Mouse (Mus musculus) embryonic facial prominence, embryonic 14.5 days (tissue): Measurements from ENCODE around the gene Prkcg. TPM values are rescaled to one million over a fixed set of nuclear protein-coding genes. Genes with fewer than 3 reads are reported as not detected.
"Not testable (repeated sequence)": the region's sequence is repeated elsewhere in the genome, so short reads cannot be mapped to it uniquely, and the experiment has no call there.

Experiments used
- ATAC-seq: fragments of 200-750 bp; cut with Nextera tagmentation; 2 replicates; pipeline ENCODE4 v1.8.0; 2017; ENCODE audit warnings: low read depth, moderate number of reproducible peaks, moderate TSS enrichment
- DNase-seq: peaks from one replicate; pipeline ENCODE4 v3.0.0-alpha.2; 2015; ENCODE audit warnings: low spot score
- H3K27ac ChIP-seq: fragments of 300-500 bp; sonication (generic); replicated peaks from 2 replicates; pipeline ENCODE4 v1.5.1; 2014; ENCODE audit warnings: low read depth, mild to moderate bottlenecking, low read length, moderate library complexity
- H3K27me3 ChIP-seq: fragments of 300-500 bp; sonication (generic); replicated peaks from 2 replicates; pipeline ENCODE4 v1.6.1; 2014; ENCODE audit warnings: low read length; ENCODE audit not compliant: control insufficient read depth, insufficient read depth
- H3K36me3 ChIP-seq: fragments of 300-500 bp; sonication (generic); 2 replicates; pipeline ENCODE4 v1.6.1; 2014; ENCODE audit warnings: low read length, mixed read lengths; ENCODE audit not compliant: control insufficient read depth, insufficient read depth
- H3K4me1 ChIP-seq: fragments of 300-500 bp; sonication (generic); 2 replicates; pipeline ENCODE4 v1.6.1; 2014; ENCODE audit warnings: antibody characterized with exemption, low read length; ENCODE audit not compliant: control insufficient read depth, insufficient read depth
- H3K4me2 ChIP-seq: fragments of 300-500 bp; sonication (generic); 2 replicates; pipeline ENCODE4 v1.6.1; 2014; ENCODE audit warnings: low read depth, mild to moderate bottlenecking, low read length, moderate library complexity, mixed read lengths
- H3K4me3 ChIP-seq: fragments of 300-500 bp; sonication (generic); 2 replicates; pipeline ENCODE4 v1.5.1; 2014; ENCODE audit warnings: low read depth, mild to moderate bottlenecking, low read length
- H3K9ac ChIP-seq: fragments of 300-500 bp; sonication (generic); 2 replicates; pipeline ENCODE4 v1.6.1; 2014; ENCODE audit warnings: low read depth, mild to moderate bottlenecking, low read length, moderate library complexity, mixed read lengths
- H3K9me3 ChIP-seq: fragments of 300-500 bp; sonication (generic); 2 replicates; pipeline ENCODE4 v1.6.1; 2016; ENCODE audit warnings: low read length; ENCODE audit not compliant: control insufficient read depth
- WGBS: fragments of 180-500 bp; shearing (Covaris S2); extraction: QIAGEN DNeasy Blood & Tissue Kit; methylation state at CpG from one replicate; pipeline ENCODE4 v1.1.7; 2014; 5-methylcytosine and 5-hydroxymethylcytosine counted together
- polyA plus RNA-seq: library from polyadenylated mRNA; unstranded; fragments of >200 nt; fragmentation: Nextera tagmentation; extraction: Ambion mirVana; gene quantifications from 2 replicates; pipeline ENCODE4 v1.2.1, GENCODE M21; 2014

Gene Prkcg
- polyA plus RNA-seq, 1 experiment from 2014 or later = 0.15 TPM

DNA sequence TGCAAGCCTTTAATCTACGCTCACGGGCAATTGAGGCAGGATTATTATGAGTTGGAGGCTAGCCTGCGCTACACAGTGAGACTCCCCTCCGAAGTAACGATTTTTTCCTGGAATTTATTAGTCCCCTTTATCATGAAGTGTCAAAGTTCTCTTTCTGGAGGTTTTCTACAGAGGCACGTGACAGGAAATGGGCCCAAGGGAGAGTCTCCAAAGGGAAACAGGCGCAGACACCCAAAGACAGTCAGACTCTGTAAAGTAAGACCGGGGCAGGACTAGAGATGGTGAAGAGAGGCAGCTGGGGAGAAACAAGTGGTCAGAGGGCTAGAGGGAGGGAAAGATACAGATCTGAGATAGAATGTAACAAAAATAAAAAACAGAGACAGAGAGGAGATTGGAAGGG lies 21.1 kb upstream of the Prkcg start:
- Histone ChIP-seq H3K36me3 (no peaks in the 10 kb centered on the region), H3K9me3 (no peaks in the 10 kb centered on the region)
- 72% methylated on average over 8 of the region's 8 CpGs for WGBS

GRCm38 (mm10) chr7:3268291-3268690 lies 20.7 kb upstream of the Prkcg start:
- no peak for DNase-seq
- Histone ChIP-seq H3K4me1 (no peaks in the 10 kb centered on the region), H3K9ac (no peak overlapping the region), H3K36me3 (no peaks in the 10 kb centered on the region), H3K4me3 (no peak overlapping the region), H3K9me3 (no peaks in the 10 kb centered on the region), H3K4me2 (no peak overlapping the region), H3K27me3 (peaks cover 15% of the 10 kb centered on the region), H3K27ac (no peak overlapping the region)
- ATAC-seq = no peak
- 19% methylated on average over 3 of the region's 3 CpGs for WGBS

More for the DNA sequence above, 21.1 kb upstream of the Prkcg start:
- DNase-seq (no peak), ATAC-seq (no peak)
- Histone ChIP-seq H3K27ac (no peak overlapping the region), H3K4me1 (no peaks in the 10 kb centered on the region), H3K4me2 (no peak overlapping the region), H3K4me3 (no peak overlapping the region), H3K9ac (no peak overlapping the region), H3K27me3 (peaks cover 15% of the 10 kb centered on the region)

DNA sequence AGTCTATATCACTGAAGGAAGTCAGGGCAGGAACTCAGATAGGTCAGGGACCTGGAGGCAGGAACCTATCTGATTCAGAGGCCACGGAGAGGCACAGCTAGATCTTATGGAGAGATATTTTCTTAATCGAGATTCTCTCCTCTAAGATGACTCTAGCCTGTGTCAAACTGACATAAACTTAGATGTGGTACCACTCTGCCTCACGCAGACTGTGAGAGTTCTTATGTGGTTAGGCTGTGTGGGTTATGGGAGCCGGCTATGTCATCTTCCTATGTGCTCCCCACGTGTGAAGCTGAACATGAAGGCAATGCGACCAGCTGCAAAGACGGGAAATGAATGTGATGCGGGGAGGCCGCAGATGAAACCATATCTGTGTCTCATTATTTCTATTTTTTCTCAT lies 16.8 kb upstream of the Prkcg start:
- DNase-seq (no peak), ATAC-seq (no peak)
- Histone ChIP-seq H3K4me1 (no peaks in the 10 kb centered on the region), H3K27me3 (no peaks in the 10 kb centered on the region), H3K4me3 (no peak overlapping the region), H3K27ac (no peak overlapping the region), H3K9ac (no peak overlapping the region), H3K9me3 (no peaks in the 10 kb centered on the region), H3K36me3 (no peaks in the 10 kb centered on the region), H3K4me2 (no peak overlapping the region)
- 80% methylated on average over 9 of the region's 9 CpGs for WGBS

- Histone ChIP-seq H3K9ac (no peak overlapping the region), H3K4me1 (no peaks in the 10 kb centered on the region), H3K36me3 (no peaks in the 10 kb centered on the region), H3K9me3 (no peaks in the 10 kb centered on the region), H3K4me2 (no peak overlapping the region), H3K27me3 (no peaks in the 10 kb centered on the region), H3K27ac (0 out of 2 replicates have a peak overlapping the region, but pooled peaks have one; percentile 39), H3K4me3 (no peak overlapping the region)
- ATAC-seq (peak; percentile 41; the same call in 1 of the 2 replicates), DNase-seq (peak; percentile 60)
- 48% methylated on average over 6 of the region's 6 CpGs for WGBS
Measured at GRCm38 (mm10) chr7:3275455-3276170, 13.4 kb upstream of the Prkcg start.

DNA sequence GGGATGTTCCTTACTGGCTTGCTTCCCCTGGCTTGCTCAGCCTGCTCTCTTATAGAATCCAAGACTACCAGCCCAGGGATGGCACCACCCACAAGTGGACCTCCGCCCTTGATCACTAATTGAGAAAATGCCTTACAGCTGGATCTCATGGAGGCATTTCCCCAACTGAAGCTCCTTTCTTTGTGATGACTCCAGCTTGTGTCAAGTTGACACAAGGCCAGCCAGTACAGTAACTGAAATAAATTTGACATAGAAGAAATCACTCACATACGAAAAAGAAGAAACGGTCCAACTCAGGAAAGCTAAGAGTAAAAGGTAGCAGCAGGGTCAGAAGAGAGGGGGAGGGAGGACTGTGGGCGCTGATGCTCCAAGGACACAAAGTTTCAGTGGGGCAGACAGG lies 12.2 kb upstream of the Prkcg start:
- H3K4me1 ChIP-seq, H3K4me2 ChIP-seq, DNase-seq, H3K9me3 ChIP-seq, ATAC-seq, H3K27me3 ChIP-seq, H3K4me3 ChIP-seq, H3K36me3 ChIP-seq, H3K9ac ChIP-seq, H3K27ac ChIP-seq: not testable (repeated sequence)
- WGBS = 31% methylated on average over 4 of the region's 4 CpGs

DNA sequence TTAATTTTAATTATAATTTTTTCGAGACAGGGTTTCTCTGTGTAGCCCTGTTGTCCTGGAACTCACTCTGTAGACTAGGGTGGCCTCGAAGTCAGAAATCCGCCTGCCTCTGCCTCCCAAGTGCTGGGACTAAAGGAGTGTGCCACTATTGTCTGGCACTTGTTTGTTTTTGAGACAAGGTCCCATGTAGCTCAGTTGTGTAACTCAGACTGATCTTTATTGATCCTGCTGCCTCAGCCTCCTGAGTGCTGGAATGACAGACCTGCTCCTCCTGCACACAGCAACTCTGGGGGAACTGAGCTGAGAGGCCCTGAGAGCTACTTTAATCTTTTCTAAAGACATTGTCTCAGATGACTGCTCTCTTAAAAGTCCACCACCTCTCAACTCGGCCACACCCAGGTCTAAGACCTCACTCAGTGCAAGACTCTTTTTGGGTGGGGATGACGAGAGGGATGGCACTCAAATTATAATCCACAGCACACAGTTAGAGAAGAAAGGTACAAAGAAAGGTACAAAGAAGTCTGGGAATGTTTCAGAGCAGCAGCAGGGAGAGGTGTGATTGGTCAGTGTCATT lies 8.8 kb upstream of the Prkcg start:
- 71% methylated on average over 5 of the region's 5 CpGs for WGBS

GRCm38 (mm10) chr7:3280654-3281153 lies 8.3 kb upstream of the Prkcg start:
- Histone ChIP-seq H3K4me3 (no peak overlapping the region), H3K9me3 (no peaks in the 10 kb centered on the region), H3K4me1 (no peaks in the 10 kb centered on the region), H3K27ac (no peak overlapping the region; the same call in 1 of the 2 replicates), H3K27me3 (no peaks in the 10 kb centered on the region), H3K9ac (no peak overlapping the region), H3K36me3 (no peaks in the 10 kb centered on the region), H3K4me2 (no peak overlapping the region)
- ATAC-seq (no peak), DNase-seq (no peak)
- 37% methylated on average over 8 of the region's 8 CpGs for WGBS

More for the DNA sequence above, 8.8 kb upstream of the Prkcg start:
- DNase-seq (no peak), ATAC-seq (no peak)
- no peaks in the 10 kb centered on the region for H3K36me3 ChIP-seq
- no peak overlapping the region; the same call in 1 of the 2 replicates for H3K27ac ChIP-seq
- H3K9me3 ChIP-seq = no peaks in the 10 kb centered on the region
- no peak overlapping the region for H3K4me3 ChIP-seq
- H3K27me3 ChIP-seq = no peaks in the 10 kb centered on the region
- H3K9ac ChIP-seq = no peak overlapping the region
- H3K4me2 ChIP-seq = no peak overlapping the region
- H3K4me1 ChIP-seq = no peaks in the 10 kb centered on the region

GRCm38 (mm10) chr7:3281741-3282140 lies 7.2 kb upstream of the Prkcg start:
- Histone ChIP-seq H3K36me3 (no peaks in the 10 kb centered on the region), H3K9ac (no peak overlapping the region), H3K4me3 (no peak overlapping the region), H3K4me1 (no peaks in the 10 kb centered on the region), H3K4me2 (no peak overlapping the region), H3K9me3 (no peaks in the 10 kb centered on the region), H3K27me3 (no peaks in the 10 kb centered on the region), H3K27ac (no peak overlapping the region)
- WGBS = 75% methylated on average over 6 of the region's 6 CpGs
- DNase-seq (no peak), ATAC-seq (no peak)
